Mouse (Mus musculus): Measurements from ENCODE around the gene Col13a1. TPM values are rescaled to one million over a fixed set of nuclear protein-coding genes. Genes with fewer than 3 reads are reported as not detected.

Gene Col13a1
- polyA plus RNA-seq, 1 experiment from 2014 or later: 2.7 TPM

DNA sequence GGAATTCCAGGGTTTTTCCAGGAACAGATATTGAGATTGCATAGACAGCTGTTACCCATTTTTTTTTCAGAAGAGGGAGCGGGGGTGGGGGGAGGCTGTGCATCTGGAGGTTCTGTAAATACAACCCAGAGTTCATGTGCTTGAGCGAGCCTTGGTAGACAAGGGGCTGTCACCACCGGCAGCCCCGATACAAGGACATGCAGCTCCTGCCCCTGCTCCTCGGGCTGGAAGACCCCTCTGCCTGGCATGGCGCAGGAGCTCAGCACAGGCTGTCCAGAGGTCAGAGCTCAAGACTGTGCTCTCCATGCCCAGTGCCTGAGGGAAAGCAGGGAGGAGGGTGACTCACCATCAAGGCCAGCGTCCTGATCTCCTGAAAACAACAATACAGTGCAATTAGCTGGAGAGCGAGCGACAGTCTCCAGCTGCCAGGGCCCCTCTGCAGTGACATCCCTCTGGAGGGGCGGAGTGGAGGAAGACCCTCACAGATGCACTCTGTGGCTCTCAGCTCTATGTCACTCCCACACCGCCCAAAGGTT is 112.8 kb downstream of the Col13a1 start:
- Histone ChIP-seq H3K27me3 (ENCODE audit: low read depth, poor library complexity, severe bottlenecking) (no peaks in the 10 kb centered on the region), H3K4me1 (peaks cover 15% of the 10 kb centered on the region), H3K4me3 (no peak overlapping the region), H3K27ac (peak overlapping the region; percentile 50), H3K36me3 (peaks cover 21% of the 10 kb centered on the region), H3K9me3 (replicated peaks) (peaks cover 13% of the 10 kb centered on the region)
- no peak for DNase-seq (ENCODE audit: low spot score)
- WGBS: 71% methylated on average over 11 of the region's 11 CpGs

DNA sequence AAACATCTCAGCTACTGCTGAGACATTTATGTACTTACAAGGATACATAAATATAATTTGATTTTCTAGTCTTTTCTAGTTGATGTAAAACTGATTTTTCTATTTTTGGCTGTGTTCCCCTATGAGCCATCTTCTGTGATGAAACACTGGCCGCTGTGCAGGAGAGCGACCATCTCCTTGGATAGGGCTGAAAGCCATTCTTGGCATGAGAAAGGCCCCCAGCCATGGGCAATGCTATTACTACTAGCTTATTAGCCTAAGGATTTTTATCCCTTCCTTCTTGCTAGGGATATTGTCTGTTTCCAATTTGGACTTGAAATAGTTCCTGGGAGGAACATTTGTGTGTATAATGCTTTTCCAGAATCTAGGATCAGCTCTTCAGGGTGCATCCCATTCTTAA is 119.5 kb downstream of the Col13a1 start:
- no peak overlapping the region for H3K4me3 ChIP-seq
- H3K9me3 ChIP-seq (replicated peaks): peaks cover 13% of the 10 kb centered on the region
- 94% methylated on average over 2 of the region's 2 CpGs for WGBS
- peaks cover 21% of the 10 kb centered on the region for H3K36me3 ChIP-seq
- H3K4me1 ChIP-seq: peaks cover 10% of the 10 kb centered on the region; the same call in 1 of the 2 replicates
- H3K27ac ChIP-seq: no peak overlapping the region
- DNase-seq (ENCODE audit: low spot score): no peak
- H3K27me3 ChIP-seq (ENCODE audit: low read depth, poor library complexity, severe bottlenecking): no peaks in the 10 kb centered on the region

DNA sequence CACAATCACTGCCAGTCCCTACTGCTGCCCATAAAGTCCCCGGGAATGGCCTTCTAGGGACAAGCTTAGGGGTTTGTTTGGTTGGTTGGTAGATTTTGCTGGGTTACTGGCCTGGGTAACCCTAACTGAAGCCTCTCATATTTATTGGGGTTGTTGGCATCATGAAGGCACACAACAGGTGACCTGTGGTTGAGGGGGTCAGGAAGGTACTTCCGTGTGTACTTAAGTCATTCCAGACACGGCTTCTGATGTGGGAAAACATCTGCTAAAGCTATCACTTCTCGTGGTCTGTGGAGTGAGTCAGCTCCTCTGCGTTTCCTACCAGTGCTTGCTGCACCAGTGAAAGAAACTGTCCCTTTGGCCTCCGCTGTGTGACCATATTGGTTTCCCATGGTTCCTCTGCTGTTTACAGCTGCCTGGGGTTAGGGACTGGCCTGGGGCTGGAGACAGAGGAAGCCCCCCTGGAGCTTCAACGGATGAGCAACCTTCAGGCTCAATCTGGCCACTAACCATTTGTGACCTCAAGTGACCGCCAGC is 123.7 kb downstream of the Col13a1 start:
- Histone ChIP-seq H3K27me3 (ENCODE audit: low read depth, poor library complexity, severe bottlenecking) (peaks cover 11% of the 10 kb centered on the region; the same call in 1 of the 2 replicates), H3K4me1 (peaks cover 21% of the 10 kb centered on the region), H3K9me3 (replicated peaks) (no peaks in the 10 kb centered on the region), H3K27ac (0 out of 2 replicates have a peak overlapping the region, but pooled peaks have one; percentile 4), H3K36me3 (no peaks in the 10 kb centered on the region), H3K4me3 (no peak overlapping the region)
- DNase-seq (ENCODE audit: low spot score): no peak
- 67% methylated on average over 8 of the region's 8 CpGs for WGBS

- H3K4me1 ChIP-seq: peaks cover 38% of the 10 kb centered on the region
- 0 out of 2 replicates have a peak overlapping the region, but pooled peaks have one; percentile 7 for H3K27ac ChIP-seq
- DNase-seq (ENCODE audit: low spot score): no peak
- peaks cover 11% of the 10 kb centered on the region; the same call in 1 of the 2 replicates for H3K27me3 ChIP-seq (ENCODE audit: low read depth, poor library complexity, severe bottlenecking)
- H3K9me3 ChIP-seq (replicated peaks): no peaks in the 10 kb centered on the region
- no peaks in the 10 kb centered on the region for H3K36me3 ChIP-seq
- no peak overlapping the region for H3K4me3 ChIP-seq
- WGBS: 88% methylated on average over 8 of the region's 8 CpGs
These were observed 126.1 kb downstream of the Col13a1 start for GRCm38 (mm10) chr10:61852824-61853223.

- Histone ChIP-seq H3K36me3 (no peaks in the 10 kb centered on the region), H3K4me1 (peaks cover 24% of the 10 kb centered on the region), H3K4me3 (no peak overlapping the region), H3K27me3 (ENCODE audit: low read depth, poor library complexity, severe bottlenecking) (peaks cover 11% of the 10 kb centered on the region; the same call in 1 of the 2 replicates), H3K27ac (no peak overlapping the region), H3K9me3 (replicated peaks) (no peaks in the 10 kb centered on the region)
- no peak for DNase-seq (ENCODE audit: low spot score)
- WGBS: 78% methylated on average over 6 of the region's 6 CpGs
These were observed 130.4 kb downstream of the Col13a1 start for GRCm38 (mm10) chr10:61848553-61848952.

- no peak overlapping the region for H3K27ac ChIP-seq
- DNase-seq (ENCODE audit: low spot score): no peak
- 0 out of 2 replicates have a peak, but pooled peaks cover 3% of the 10 kb centered on the region for H3K27me3 ChIP-seq (ENCODE audit: low read depth, poor library complexity, severe bottlenecking)
- peaks cover 20% of the 10 kb centered on the region for H3K4me1 ChIP-seq
- no peaks in the 10 kb centered on the region for H3K36me3 ChIP-seq
- H3K9me3 ChIP-seq (replicated peaks): no peaks in the 10 kb centered on the region
- H3K4me3 ChIP-seq: no peak overlapping the region
- 78% methylated on average over 4 of the region's 4 CpGs for WGBS
These were observed 133.4 kb downstream of the Col13a1 start for GRCm38 (mm10) chr10:61845476-61845875.

DNA sequence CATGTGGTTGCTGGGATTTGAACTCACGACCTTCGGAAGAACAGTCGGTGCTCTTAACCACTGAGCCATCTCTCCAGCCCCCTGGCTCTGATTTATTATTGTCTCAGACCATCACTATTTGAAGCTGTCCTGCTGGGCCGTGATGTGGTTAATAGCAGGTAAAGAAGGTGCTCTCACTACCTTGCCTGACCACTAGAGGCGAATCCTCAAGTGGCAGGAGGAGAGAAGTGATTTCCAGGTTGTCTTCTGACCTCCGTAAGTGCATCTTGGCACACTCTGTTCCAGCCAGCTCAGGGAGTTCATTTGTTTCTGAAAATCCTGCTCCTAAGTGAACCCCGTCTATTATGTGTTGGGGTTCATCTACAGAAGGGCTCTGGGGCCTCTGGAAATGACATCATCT is 134.4 kb downstream of the Col13a1 start:
- DNase-seq (ENCODE audit: low spot score): no peak
- H3K4me3 ChIP-seq: no peak overlapping the region
- WGBS: 79% methylated on average over 7 of the region's 7 CpGs
- no peaks in the 10 kb centered on the region for H3K36me3 ChIP-seq
- no peak overlapping the region for H3K27ac ChIP-seq
- H3K4me1 ChIP-seq: peaks cover 20% of the 10 kb centered on the region
- H3K9me3 ChIP-seq (replicated peaks): no peaks in the 10 kb centered on the region
- peaks cover 10% of the 10 kb centered on the region; the same call in 1 of the 2 replicates for H3K27me3 ChIP-seq (ENCODE audit: low read depth, poor library complexity, severe bottlenecking)

- WGBS: 91% methylated on average over 12 of the region's 12 CpGs
- peaks cover 21% of the 10 kb centered on the region for H3K4me1 ChIP-seq
- H3K27me3 ChIP-seq (ENCODE audit: low read depth, poor library complexity, severe bottlenecking): peaks cover 14% of the 10 kb centered on the region; the same call in 1 of the 2 replicates
- H3K27ac ChIP-seq: no peak overlapping the region
- no peak overlapping the region for H3K4me3 ChIP-seq
- no peaks in the 10 kb centered on the region for H3K9me3 ChIP-seq (replicated peaks)
- no peaks in the 10 kb centered on the region for H3K36me3 ChIP-seq
- no peak for DNase-seq (ENCODE audit: low spot score)
These were observed 136.6 kb downstream of the Col13a1 start for GRCm38 (mm10) chr10:61842261-61842660.

DNA sequence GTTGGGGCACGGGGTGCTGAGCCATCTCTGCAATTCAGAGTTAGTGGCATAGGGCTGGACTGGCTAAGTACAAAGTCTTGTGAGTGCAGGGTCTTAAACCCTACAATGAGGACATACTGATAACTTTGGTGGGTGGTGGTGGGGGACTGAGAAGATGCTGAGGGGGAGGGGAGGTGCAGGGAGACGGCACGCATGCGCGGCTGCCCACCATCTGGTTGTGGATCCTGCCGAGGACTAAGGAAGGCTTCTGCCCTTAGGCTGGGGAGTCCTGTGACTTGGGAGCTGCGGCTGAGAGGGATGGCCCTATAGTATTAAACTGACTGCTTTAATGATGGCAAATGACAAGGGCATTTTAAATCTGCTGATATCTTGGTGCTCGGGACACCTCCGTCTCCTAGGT is 139.6 kb downstream of the Col13a1 start:
- H3K27ac ChIP-seq: peak overlapping the region; percentile 68
- H3K27me3 ChIP-seq (ENCODE audit: low read depth, poor library complexity, severe bottlenecking): peaks cover 14% of the 10 kb centered on the region; the same call in 1 of the 2 replicates
- 66% methylated on average over 9 of the region's 9 CpGs for WGBS
- no peaks in the 10 kb centered on the region for H3K36me3 ChIP-seq
- H3K4me1 ChIP-seq: peaks cover 19% of the 10 kb centered on the region
- peak; percentile 38 for DNase-seq (ENCODE audit: low spot score)
- H3K9me3 ChIP-seq (replicated peaks): no peaks in the 10 kb centered on the region
- no peak overlapping the region for H3K4me3 ChIP-seq

DNA sequence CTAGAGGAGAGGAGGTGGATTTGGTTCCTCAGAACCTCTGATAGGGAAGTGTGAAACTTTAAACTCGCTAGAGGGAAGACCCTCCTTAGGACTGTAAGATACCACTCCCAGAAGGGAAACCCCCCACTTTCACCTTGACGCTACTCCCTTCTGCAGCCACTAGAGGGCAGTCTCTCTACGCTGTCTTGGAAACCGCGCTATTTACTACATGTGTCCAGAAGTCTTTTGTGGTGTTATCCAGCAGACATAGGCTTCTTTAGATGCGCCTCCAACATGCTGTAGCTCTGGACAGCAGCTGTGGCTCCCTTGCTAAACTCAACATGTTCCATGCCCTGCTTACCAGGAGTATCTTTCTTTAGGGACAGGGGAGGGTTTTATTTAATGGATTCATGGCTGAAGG is 140.1 kb downstream of the Col13a1 start:
- peak overlapping the region; percentile 68 for H3K27ac ChIP-seq
- WGBS: 4% methylated on average over 6 of the region's 6 CpGs

DNA sequence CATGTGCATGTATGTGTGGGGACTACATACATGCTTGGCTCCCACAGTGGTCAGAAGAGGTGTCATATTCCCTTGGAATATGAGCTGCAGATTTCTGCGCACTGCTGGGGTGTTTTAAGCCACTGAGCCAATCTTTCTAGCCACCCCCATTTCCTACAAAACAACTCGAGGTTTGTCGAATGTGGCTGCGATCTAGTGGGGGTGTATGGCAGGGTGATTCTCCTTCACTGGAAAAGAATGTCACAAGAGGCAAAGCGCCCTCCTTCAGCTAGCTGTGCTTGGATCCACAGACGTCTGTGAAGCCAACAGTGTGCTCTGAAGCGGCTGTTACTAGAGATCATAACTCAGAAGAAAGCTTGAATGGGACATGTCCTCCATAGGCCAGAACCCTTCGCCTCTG is 141.6 kb downstream of the Col13a1 start:
- peaks cover 14% of the 10 kb centered on the region; the same call in 1 of the 2 replicates for H3K27me3 ChIP-seq (ENCODE audit: low read depth, poor library complexity, severe bottlenecking)
- WGBS: 82% methylated on average over 8 of the region's 8 CpGs
- no peaks in the 10 kb centered on the region for H3K36me3 ChIP-seq
- H3K4me3 ChIP-seq: no peak overlapping the region
- no peak for DNase-seq (ENCODE audit: low spot score)
- H3K4me1 ChIP-seq: peaks cover 24% of the 10 kb centered on the region
- no peak overlapping the region for H3K27ac ChIP-seq
- no peaks in the 10 kb centered on the region for H3K9me3 ChIP-seq (replicated peaks)

More for the DNA sequence above, 140.1 kb downstream of the Col13a1 start:
- DNase-seq (ENCODE audit: low spot score): peak; percentile 84
- Histone ChIP-seq H3K4me1 (peaks cover 19% of the 10 kb centered on the region), H3K27me3 (ENCODE audit: low read depth, poor library complexity, severe bottlenecking) (peaks cover 14% of the 10 kb centered on the region; the same call in 1 of the 2 replicates), H3K36me3 (no peaks in the 10 kb centered on the region), H3K4me3 (no peak overlapping the region), H3K9me3 (replicated peaks) (no peaks in the 10 kb centered on the region)

GRCm38 (mm10) chr10:61834288-61834687 is 144.6 kb downstream of the Col13a1 start:
- WGBS: 94% methylated on average over 6 of the region's 6 CpGs
- Histone ChIP-seq H3K4me1 (peaks cover 38% of the 10 kb centered on the region), H3K36me3 (no peaks in the 10 kb centered on the region), H3K4me3 (no peak overlapping the region), H3K27me3 (ENCODE audit: low read depth, poor library complexity, severe bottlenecking) (peaks cover 2% of the 10 kb centered on the region; the same call in 1 of the 2 replicates), H3K9me3 (replicated peaks) (no peaks in the 10 kb centered on the region), H3K27ac (no peak overlapping the region)
- no peak for DNase-seq (ENCODE audit: low spot score)

DNA sequence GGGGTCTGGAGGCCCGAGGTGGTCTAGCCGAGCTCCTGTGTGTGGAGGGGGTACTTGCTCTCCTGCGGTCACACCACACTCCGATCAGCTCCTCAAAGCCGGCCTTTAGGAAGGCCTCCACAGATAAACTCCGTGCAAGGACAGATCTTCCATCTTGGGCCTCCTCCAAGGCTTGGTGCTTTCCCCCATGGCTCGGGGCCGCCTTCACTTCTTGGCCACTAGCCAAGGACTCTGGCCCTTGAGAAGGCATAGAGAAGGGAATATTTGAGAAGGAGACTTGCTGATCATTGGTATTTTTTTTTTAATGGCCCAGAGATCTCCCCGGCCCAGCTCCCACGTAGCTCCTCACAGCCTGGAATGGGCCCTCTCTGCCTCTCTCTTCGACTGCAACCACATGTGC is 146.2 kb downstream of the Col13a1 start:
- H3K9me3 ChIP-seq (replicated peaks): no peaks in the 10 kb centered on the region
- peak overlapping the region; percentile 54 for H3K27ac ChIP-seq
- 90% methylated on average over 11 of the region's 11 CpGs for WGBS
- no peak for DNase-seq (ENCODE audit: low spot score)
- H3K4me1 ChIP-seq: peaks cover 44% of the 10 kb centered on the region
- no peak overlapping the region for H3K4me3 ChIP-seq
- H3K27me3 ChIP-seq (ENCODE audit: low read depth, poor library complexity, severe bottlenecking): no peaks in the 10 kb centered on the region
- H3K36me3 ChIP-seq: no peaks in the 10 kb centered on the region

Measured in limb, embryonic 10.5 days (tissue).